Mouse (Mus musculus) liver, embryonic 14.5 days (tissue): Measurements from ENCODE around the gene Zfp276.

Experiments
- CTCF ChIP-seq: IDR thresholded peaks from 2 replicates; pipeline ENCODE4 v1.5.1; 2016; ENCODE audit warnings: antibody characterized with exemption, low read depth, control low read depth
- EP300 ChIP-seq: IDR thresholded peaks from 2 replicates; pipeline ENCODE4 v1.6.1; 2016; ENCODE audit warnings: antibody characterized with exemption, low read depth

GRCm38 (mm10) chr8:123228416-123228815, 25.6 kb upstream of the Zfp276 start:
- TF ChIP-seq CTCF (no peak), EP300 (no peak)
